Mouse (Mus musculus): ENCODE measurements at regions not wholly inside any gene's neighbourhood (a gene's known extent, or its start where the extent isn't known, plus 50 kb on each side); places are given as distances from the start of the nearest gene placed in this dataset.

DNA sequence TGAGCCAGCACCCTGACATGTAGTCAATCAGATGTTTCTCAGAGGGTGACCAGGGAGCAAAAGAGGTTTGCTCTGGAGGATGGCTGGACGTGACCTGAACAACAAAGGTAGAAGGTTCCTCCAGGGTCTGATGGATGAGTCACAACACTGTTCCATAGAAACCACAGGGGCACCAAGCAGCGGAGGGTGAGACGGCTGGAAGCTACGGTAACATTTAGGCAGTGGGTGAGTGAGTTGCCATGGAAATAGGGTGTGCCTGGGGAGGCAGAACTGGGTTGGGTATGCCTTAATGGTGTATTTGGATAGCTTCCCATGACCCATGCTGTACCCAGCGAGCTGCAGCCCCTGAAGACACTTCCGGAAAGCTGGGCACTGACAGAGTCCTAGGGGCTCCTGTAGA lies 205.3 kb downstream of the 3110018I06Rik start:
- TF ChIP-seq POLR2A (IDR thresholded peaks at IDR 0.05; ENCODE audit: extremely low read depth, insufficient read depth, low read length) (no peak), CTCF (IDR thresholded peaks at IDR 0.05; ENCODE audit: extremely low read depth, insufficient read depth, low read length) (no peak)

Measured in cortical plate, adult 2 months (tissue).